ENCODE assay signal across 8 mouse cellular contexts in genomic region chr17:10093437-10094107, GRCm38 (mm10).
A peak's percentile ranks its signal among the peaks of the same experiment; 100 is the strongest.
DNase-seq lines count a peak whose midpoint lies in the region; ATAC-seq and TF ChIP-seq lines count a peak whose summit lies in the region.

No protein-coding gene starts in this region.

- H3K79me2 ChIP-seq in liver, adult 2 months (ENCODE audit: control insufficient read depth, insufficient read depth, low read length) = no peaks in the 10 kb centered on the region

- H3K4me1 ChIP-seq in liver, adult 2 months (ENCODE audit: control insufficient read depth, insufficient read depth, low read length) = peaks cover 3% of the 10 kb centered on the region; the same call in 1 of the 2 replicates
- peaks cover 3% of the 10 kb centered on the region; the same call in 1 of the 2 replicates for H3K4me1 ChIP-seq in liver, embryonic 12.5 days
- H3K4me1 ChIP-seq in heart, embryonic 13.5 days = peaks cover 30% of the 10 kb centered on the region
- H3K4me1 ChIP-seq in midbrain, postnatal 0 days (ENCODE audit: insufficient read depth, low read length) = peaks cover 2% of the 10 kb centered on the region; the same call in 1 of the 2 replicates
- peaks cover 3% of the 10 kb centered on the region; the same call in 1 of the 2 replicates for H3K4me1 ChIP-seq in forebrain, embryonic 14.5 days (ENCODE audit: control insufficient read depth, insufficient read depth, low read length)

- no peaks in the 10 kb centered on the region for H3K27me3 ChIP-seq in liver, adult 2 months (ENCODE audit: control insufficient read depth, insufficient read depth, low read length)
- H3K27me3 ChIP-seq in liver, embryonic 12.5 days (replicated peaks) = no peaks in the 10 kb centered on the region
- H3K27me3 ChIP-seq in heart, embryonic 13.5 days (replicated peaks) = no peaks in the 10 kb centered on the region
- H3K27me3 ChIP-seq in midbrain, postnatal 0 days (ENCODE audit: insufficient read depth, low read length) = no peaks in the 10 kb centered on the region
- no peaks in the 10 kb centered on the region for H3K27me3 ChIP-seq in forebrain, embryonic 14.5 days (replicated peaks; ENCODE audit: control insufficient read depth, insufficient read depth, low read length)

- no peak for TF ChIP-seq POLR2A in liver, adult 2 months (IDR thresholded peaks at IDR 0.05; ENCODE audit: extremely low read depth, insufficient read depth, low read length)

- H3K27ac ChIP-seq in liver, adult 2 months (replicated peaks; ENCODE audit: insufficient read depth, low read depth, low read length) = peak overlapping the region; percentile 16
- H3K27ac ChIP-seq in liver, embryonic 12.5 days = no peak overlapping the region
- H3K27ac ChIP-seq in heart, embryonic 13.5 days (replicated peaks) = peak overlapping the region; percentile 68
- H3K27ac ChIP-seq in midbrain, postnatal 0 days (ENCODE audit: low read depth, low read length) = no peak overlapping the region
- no peak overlapping the region for H3K27ac ChIP-seq in forebrain, embryonic 14.5 days (ENCODE audit: low read depth, low read length)

- DNase-seq in liver, adult 2 months (ENCODE audit: extremely low read depth, low read depth, low spot score) = peak; percentile 20
- peak; percentile 43 to 57 for DNase-seq in kidney, postnatal 4 days
- DNase-seq in spleen, adult 18-20 months = peak; percentile 42 to 57
- DNase-seq in midbrain, postnatal 0 days (ENCODE audit: low spot score) = no peak
- no peak for DNase-seq in forebrain, embryonic 14.5 days (ENCODE audit: low spot score)

- no peaks in the 10 kb centered on the region for H3K9me3 ChIP-seq in liver, embryonic 12.5 days (replicated peaks)
- peaks cover 13% of the 10 kb centered on the region; the same call in 1 of the 2 replicates for H3K9me3 ChIP-seq in heart, embryonic 13.5 days
- no peaks in the 10 kb centered on the region for H3K9me3 ChIP-seq in midbrain, postnatal 0 days (ENCODE audit: low read length)
- peaks cover 4% of the 10 kb centered on the region; the same call in 1 of the 2 replicates for H3K9me3 ChIP-seq in forebrain, embryonic 14.5 days (replicated peaks; ENCODE audit: control insufficient read depth, low read length)

- H3K4me3 ChIP-seq in liver, adult 2 months (ENCODE audit: insufficient read depth, low read depth, low read length) = no peak overlapping the region
- no peak overlapping the region for H3K4me3 ChIP-seq in liver, embryonic 12.5 days
- H3K4me3 ChIP-seq in heart, embryonic 13.5 days = no peak overlapping the region
- H3K4me3 ChIP-seq in midbrain, postnatal 0 days (ENCODE audit: low read depth, low read length) = no peak overlapping the region
- no peak overlapping the region for H3K4me3 ChIP-seq in forebrain, embryonic 14.5 days (ENCODE audit: low read depth, low read length)

- H3K36me3 ChIP-seq in liver, adult 2 months (ENCODE audit: control insufficient read depth, insufficient read depth, low read length) = no peaks in the 10 kb centered on the region
- H3K36me3 ChIP-seq in liver, embryonic 12.5 days = no peaks in the 10 kb centered on the region
- H3K36me3 ChIP-seq in heart, embryonic 13.5 days = no peaks in the 10 kb centered on the region
- no peaks in the 10 kb centered on the region for H3K36me3 ChIP-seq in midbrain, postnatal 0 days (ENCODE audit: insufficient read depth, low read length)
- H3K36me3 ChIP-seq in forebrain, embryonic 14.5 days (ENCODE audit: control insufficient read depth, insufficient read depth, low read length) = no peaks in the 10 kb centered on the region

- no peak for TF ChIP-seq CTCF in liver, adult 2 months (IDR thresholded peaks at IDR 0.05; ENCODE audit: low read depth, low read length)
- TF ChIP-seq CTCF in midbrain, postnatal 0 days (IDR thresholded peaks at IDR 0.05) = no peak

- no peak for ATAC-seq in liver, embryonic 12.5 days
- ATAC-seq in heart, embryonic 13.5 days (ENCODE audit: extremely low read depth, insufficient number of reproducible peaks, low FRiP score, low TSS enrichment) = no peak
- no peak for ATAC-seq in midbrain, postnatal 0 days (ENCODE audit: low FRiP score)
- ATAC-seq in cerebellum, adult (ENCODE audit: insufficient number of reproducible peaks, low FRiP score, low TSS enrichment) = no peak
- no peak for ATAC-seq in forebrain, embryonic 14.5 days

- 62% methylated on average over 8 of the region's 8 CpGs for WGBS in liver, adult 2 months
- WGBS in liver, embryonic 12.5 days (ENCODE audit: insufficient replicate concordance) = 27% methylated on average over 8 of the region's 8 CpGs
- 46% methylated on average over 8 of the region's 8 CpGs for WGBS in heart, embryonic 13.5 days
- WGBS in midbrain, postnatal 0 days = 77% methylated on average over 8 of the region's 8 CpGs
- WGBS in forebrain, embryonic 14.5 days = 88% methylated on average over 8 of the region's 8 CpGs

- no peak overlapping the region for H3K9ac ChIP-seq in liver, adult 2 months (ENCODE audit: low read depth, low read length)
- no peak overlapping the region for H3K9ac ChIP-seq in liver, embryonic 12.5 days
- H3K9ac ChIP-seq in heart, embryonic 13.5 days = no peak overlapping the region
- no peak overlapping the region for H3K9ac ChIP-seq in midbrain, postnatal 0 days (replicated peaks; ENCODE audit: low read length, poor library complexity, severe bottlenecking)
- no peak overlapping the region for H3K9ac ChIP-seq in forebrain, embryonic 14.5 days (ENCODE audit: low read length)

- no peak overlapping the region for H3K4me2 ChIP-seq in liver, embryonic 12.5 days
- H3K4me2 ChIP-seq in heart, embryonic 13.5 days = no peak overlapping the region
- H3K4me2 ChIP-seq in midbrain, postnatal 0 days (ENCODE audit: low read depth, low read length, poor library complexity, severe bottlenecking) = no peak overlapping the region
- no peak overlapping the region for H3K4me2 ChIP-seq in forebrain, embryonic 14.5 days (ENCODE audit: low read length)

Comparison
In these comparisons a context has a peak if more than half of its experiments do, and no peak if none do; other contexts are left out.
1. H3K27ac ChIP-seq: peak in liver, adult 2 months (single experiment) and heart, embryonic 13.5 days (single experiment); none in liver, embryonic 12.5 days (single experiment), midbrain, postnatal 0 days (single experiment) and forebrain, embryonic 14.5 days (single experiment).
2. DNase-seq: peak in liver, adult 2 months (single experiment), kidney, postnatal 4 days (2 of 2) and spleen, adult 18-20 months (2 of 2); none in midbrain, postnatal 0 days (single experiment) and forebrain, embryonic 14.5 days (single experiment).